Mouse (Mus musculus): ENCODE results near the gene Taar8b. TPM values are rescaled to one million over a fixed set of nuclear protein-coding genes. Genes with fewer than 3 reads are reported as not detected.

The Taar8b gene
- total RNA-seq, 2 experiments from 2014 or later: not detected

DNA sequence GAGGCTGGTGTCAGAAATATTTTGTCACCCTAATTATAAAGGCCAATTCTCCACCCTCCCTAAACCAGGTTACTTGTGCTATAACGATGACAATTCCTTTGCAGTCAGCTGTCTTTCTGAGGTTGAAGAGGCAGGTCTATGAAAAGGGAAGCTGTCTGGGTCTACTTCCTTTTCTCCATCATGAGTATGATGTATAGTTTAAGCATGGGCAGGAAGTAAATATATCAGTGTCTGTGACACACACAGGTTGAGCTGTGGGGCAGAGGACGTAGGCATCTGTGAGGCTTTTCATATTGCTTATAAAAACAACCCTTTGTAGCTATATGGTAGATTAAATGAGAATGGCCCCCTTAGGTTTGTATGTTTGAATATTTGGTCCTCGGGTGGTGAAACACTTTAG is 33.1 kb downstream of the Taar8b start:
- DNase-seq (ENCODE audit: low spot score in 2 of 2): no peak
- intact Hi-C loops (cut with DNase I): no loop called here

DNA sequence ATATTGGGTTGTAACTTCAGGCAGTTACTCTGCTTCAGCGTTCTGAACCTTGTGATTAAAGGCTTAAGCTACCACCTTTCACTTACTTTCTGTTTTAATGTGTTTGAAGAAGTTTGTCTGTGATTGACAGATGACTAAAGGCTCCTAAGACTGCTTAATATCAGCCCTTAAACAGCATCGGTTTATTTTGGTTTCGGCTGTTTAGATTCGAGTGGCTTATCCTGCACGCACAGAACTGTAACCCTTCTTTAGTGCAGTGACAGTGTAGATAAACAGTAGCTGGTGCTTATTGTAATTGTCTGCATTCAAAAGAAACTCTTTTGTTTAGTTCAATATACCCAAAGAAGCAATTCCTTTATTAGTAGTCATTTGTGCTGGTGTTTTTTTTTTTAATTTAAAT is 40.1 kb downstream of the Taar8b start:
- no peak for DNase-seq (ENCODE audit: low spot score in 2 of 2)
- intact Hi-C loops (cut with DNase I): no loop called here

DNA sequence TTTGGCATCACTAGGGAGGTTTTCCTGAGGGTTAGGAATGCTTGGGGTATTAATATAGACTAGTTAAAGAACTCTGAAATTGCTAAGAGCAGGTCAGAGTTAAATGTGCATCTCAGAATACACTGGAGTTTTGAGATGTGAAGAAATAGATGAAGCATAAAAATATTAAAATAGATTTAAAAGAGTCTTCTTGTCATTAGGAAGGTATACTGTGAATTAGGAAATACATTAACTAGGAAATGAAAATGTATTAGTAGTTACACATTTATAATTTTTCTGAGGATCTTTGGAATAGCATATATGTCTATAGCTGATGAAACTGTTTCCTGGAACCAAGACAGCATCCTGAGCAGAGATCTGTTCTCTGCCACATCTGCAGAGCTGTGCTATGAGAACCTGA is 42.9 kb downstream of the Taar8b start, which contains the start of gene Taar7f:
Taar7f (plus strand) TSS at position 301 of the 400 bp plus-strand sequence.
- intact Hi-C loops (cut with DNase I): no loop called here
- DNase-seq (ENCODE audit: low spot score in 2 of 2): no peak

Other genes starting within 250 kb of the Taar8b start
- under 1 TPM in 1 of 2 experiments, not detected in 1; 0.19 TPM for gene Vnn3, start 240.8 kb downstream of the Taar8b start, total RNA-seq (2021)
- gene Vnn1, start 197.6 kb downstream of the Taar8b start, total RNA-seq (2021): under 1 TPM in 1 of 2 experiments, not detected in 1; 0.13 TPM
- gene Taar1, start 171.9 kb downstream of the Taar8b start, total RNA-seq (2021): not detected
- not detected for gene Taar2, start 153.7 kb downstream of the Taar8b start, total RNA-seq (2021)
- not detected for gene Taar3, start 142.7 kb downstream of the Taar8b start, total RNA-seq (2021)
- not detected for gene Taar4, start 131.8 kb downstream of the Taar8b start, total RNA-seq (2021)
- not detected for gene Taar5, start 121.6 kb downstream of the Taar8b start, total RNA-seq (2021)
- not detected for gene Taar6, start 106.6 kb downstream of the Taar8b start, total RNA-seq (2021)
- gene Taar7a, start 98.8 kb downstream of the Taar8b start, total RNA-seq (2021): not detected
- gene Taar7b, start 92.4 kb downstream of the Taar8b start, total RNA-seq (2021): not detected
- not detected for gene Taar7d, start 65.1 kb downstream of the Taar8b start, total RNA-seq (2021)
- not detected for gene Taar7e, start 54.7 kb downstream of the Taar8b start, total RNA-seq (2021)
- gene Taar7f, start 42.8 kb downstream of the Taar8b start, total RNA-seq (2021): not detected
- not detected for gene Taar8a, start 15.8 kb downstream of the Taar8b start, total RNA-seq (2021)
- not detected for gene Taar8c, start 9.6 kb upstream of the Taar8b start, total RNA-seq (2021)
- gene Taar9, start 17.2 kb upstream of the Taar8b start, total RNA-seq (2021): not detected
- gene Stx7, start 57.0 kb upstream of the Taar8b start, total RNA-seq (2021): 100 to 1,000 TPM; 150 to 156 TPM
- gene Moxd1, start 131.2 kb upstream of the Taar8b start, total RNA-seq (2021): 10 to 100 TPM in 1 of 2 experiments, 1 to 10 TPM in 1; 8.9 to 11.3 TPM

All from left cerebral cortex, postnatal 14 days (tissue).